ENCODE assay signal across 12 mouse cellular contexts in the genomic region with DNA sequence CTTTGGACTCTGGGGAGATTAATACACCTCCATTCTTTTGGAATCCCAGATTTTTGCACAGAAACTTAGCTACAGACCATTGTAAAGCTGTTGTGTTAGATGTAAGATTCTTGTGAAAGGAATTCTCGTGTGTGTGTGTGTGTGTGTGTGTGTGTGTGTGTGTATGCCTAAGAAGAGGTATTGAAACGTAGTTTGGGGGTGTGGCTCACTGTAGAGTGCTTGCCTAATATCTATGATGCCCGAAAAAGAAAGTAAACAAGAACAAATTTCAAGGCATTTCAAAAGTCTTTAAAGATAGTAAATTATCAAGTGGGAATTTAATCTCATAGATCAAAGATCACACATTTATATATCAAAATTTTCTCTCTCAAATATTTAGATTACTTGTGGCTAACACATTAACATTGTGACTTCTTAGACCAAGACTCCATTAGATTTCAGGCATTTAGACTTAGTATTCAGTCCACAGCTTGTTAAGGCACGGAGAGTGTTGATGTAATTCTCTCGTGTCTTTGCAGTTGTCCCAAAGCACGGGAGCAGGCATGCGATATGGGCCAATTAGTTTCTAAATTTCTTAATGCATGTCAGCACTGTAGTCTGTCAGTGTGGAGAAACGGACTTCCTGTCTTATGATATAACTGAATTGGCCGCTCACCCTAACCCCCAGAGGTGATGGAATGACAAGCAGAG. TPM values are rescaled to one million over a fixed set of nuclear protein-coding genes. Genes with fewer than 3 reads are reported as not detected.
A peak's percentile ranks its signal among the peaks of the same experiment; 100 is the strongest.
DNase-seq lines count a peak whose midpoint lies in the region; ATAC-seq and TF ChIP-seq lines count a peak whose summit lies in the region.
"Had no signal": no experiment of that assay in that cellular context is flagged by ENCODE, and none has a peak within 500 bp of the region (broad histone marks: within the 10 kb centered on the region; RNA-seq: fewer than 3 reads in every experiment).

No protein-coding gene starts in this region.

- peak overlapping the region; percentile 17; the same call in 1 of the 2 replicates for H3K4me2 ChIP-seq in hindbrain, embryonic 14.5 days (replicated peaks)
- no peak overlapping the region for H3K4me2 ChIP-seq in hindbrain, postnatal 0 days (ENCODE audit: low read depth, low read length)

- 61% methylated on average over 9 of the region's 9 CpGs for WGBS in hindbrain, embryonic 14.5 days
- 60% methylated on average over 9 of the region's 9 CpGs for WGBS in hindbrain, postnatal 0 days

- H3K4me3 ChIP-seq in hindbrain, embryonic 14.5 days (replicated peaks; ENCODE audit: low read length), result no peak overlapping the region
- H3K4me3 ChIP-seq in hindbrain, postnatal 0 days (ENCODE audit: low read length), result no peak overlapping the region
- H3K4me3 ChIP-seq in brown adipose tissue, adult 24 weeks (ENCODE audit: insufficient read depth, low read depth, low read length), result 0 out of 2 replicates have a peak overlapping the region, but pooled peaks have one; percentile 12
- H3K4me3 ChIP-seq: left cerebral cortex, adult 2 months had no signal

- no peak overlapping the region for H3K9ac ChIP-seq in hindbrain, embryonic 14.5 days
- no peak overlapping the region for H3K9ac ChIP-seq in hindbrain, postnatal 0 days (replicated peaks; ENCODE audit: low read length)

- peaks cover 15% of the 10 kb centered on the region; the same call in 1 of the 2 replicates for H3K4me1 ChIP-seq in hindbrain, embryonic 14.5 days (replicated peaks; ENCODE audit: control insufficient read depth, insufficient read depth, low read length)
- peaks cover 8% of the 10 kb centered on the region for H3K4me1 ChIP-seq in hindbrain, postnatal 0 days (ENCODE audit: insufficient read depth, low read length)
- peaks cover 6% of the 10 kb centered on the region; the same call in 1 of the 2 replicates for H3K4me1 ChIP-seq in brown adipose tissue, adult 24 weeks (ENCODE audit: control insufficient read depth, insufficient read depth, insufficient read length, low read length)

- no peak for TF ChIP-seq CTCF in hindbrain, postnatal 0 days (IDR thresholded peaks at IDR 0.05; ENCODE audit: low read depth)

- no peaks in the 10 kb centered on the region for H3K9me3 ChIP-seq in hindbrain, embryonic 14.5 days (ENCODE audit: control insufficient read depth, low read length)
- H3K9me3 ChIP-seq in hindbrain, postnatal 0 days (ENCODE audit: low read length), result no peaks in the 10 kb centered on the region

- peak; percentile 13 for DNase-seq in CD4-positive, CD25-positive, alpha-beta regulatory T cell, adult 2 months (ENCODE audit: low read depth, low spot score)
- DNase-seq in hindbrain, embryonic 14.5 days (ENCODE audit: low spot score), result no peak
- no peak for DNase-seq in hindbrain, postnatal 0 days (ENCODE audit: low spot score)
- no peak for DNase-seq in urinary bladder, adult 2 months (ENCODE audit: low spot score)
- no peak for DNase-seq in testis, postnatal 10 days (ENCODE audit: low spot score)
- DNase-seq: lung, adult 2 months had no signal

- H3K27me3 ChIP-seq in hindbrain, embryonic 14.5 days (ENCODE audit: control insufficient read depth, insufficient read depth, low read length), result no peaks in the 10 kb centered on the region
- H3K27me3 ChIP-seq in hindbrain, postnatal 0 days (ENCODE audit: insufficient read depth, low read length), result no peaks in the 10 kb centered on the region

- H3K27ac ChIP-seq in hindbrain, embryonic 14.5 days, result no peak overlapping the region
- H3K27ac ChIP-seq in hindbrain, postnatal 0 days, result no peak overlapping the region
- peak overlapping the region; percentile 5; the same call in 1 of the 2 replicates for H3K27ac ChIP-seq in brown adipose tissue, adult 24 weeks (replicated peaks; ENCODE audit: low read depth, low read length)
- H3K27ac ChIP-seq: left cerebral cortex, adult 2 months had no signal

- ATAC-seq in CD4-positive, CD25-positive, alpha-beta regulatory T cell, adult 4 months, result no peak
- no peak for ATAC-seq in hindbrain, embryonic 14.5 days (ENCODE audit: low FRiP score)
- ATAC-seq in hindbrain, postnatal 0 days, result no peak
- 0 out of 2 replicates have a peak, but pooled peaks have one; percentile 16 for ATAC-seq in monocyte, adult 5-6 weeks (replicated peaks; ENCODE audit: insufficient number of reproducible peaks, low FRiP score, low TSS enrichment, poor library complexity, severe bottlenecking)
- ATAC-seq: midbrain, embryonic 16.5 days had no signal

- no peaks in the 10 kb centered on the region for H3K36me3 ChIP-seq in hindbrain, embryonic 14.5 days (replicated peaks; ENCODE audit: control insufficient read depth, insufficient read depth)
- no peaks in the 10 kb centered on the region for H3K36me3 ChIP-seq in hindbrain, postnatal 0 days (ENCODE audit: insufficient read depth, low read length)
- H3K36me3 ChIP-seq: G1E had no signal

RNA-seq across cellular contexts. Expression of gene Fry, which starts 2.1 kb away (rescaled TPM):
- 10 to 100 TPM; 15.4 to 20.7 TPM for polyA plus RNA-seq in CD4-positive, CD25-positive, alpha-beta regulatory T cell, adult 4 months (2017; shearing (Covaris generic))
- polyA plus RNA-seq in hindbrain, embryonic 14.5 days (2014; fragmentation: Nextera tagmentation; extraction: Ambion mirVana), result 58.8 and 66.7 TPM in 2 replicates
- total RNA-seq in hindbrain, postnatal 0 days (2014; rRNA removed), result 122 and 126 TPM in 2 replicates
- 47.7 and 48.9 TPM in 2 replicates for polyA plus RNA-seq in hindbrain, postnatal 0 days (2015; fragmentation: Nextera tagmentation; extraction: Ambion mirVana)
- polyA plus RNA-seq in brown adipose tissue, adult 24 weeks (2012; ENCODE audit: insufficient read depth, insufficient read length, missing spikeins), result 39.7 and 41.4 TPM in 2 replicates
- 41.4 to 79.7 TPM (median 51.4 TPM) in 3 replicates for total RNA-seq in monocyte, adult 5-6 weeks (2017)
- polyA plus RNA-seq in urinary bladder, adult 2 months (2012; rRNA removed), result 39.6 and 43.0 TPM in 2 replicates
